Mouse (Mus musculus) lung, embryonic 14.5 days (tissue): ENCODE data around the gene Aplp2. TPM values are rescaled to one million over a fixed set of nuclear protein-coding genes. Genes with fewer than 3 reads are reported as not detected.

Source experiments
- ATAC-seq: fragments of 200-750 bp; cut with Nextera tagmentation; 2 replicates; pipeline ENCODE4 v1.8.0; 2017; ENCODE audit warnings: mild to moderate bottlenecking, moderate TSS enrichment, moderate library complexity; ENCODE audit not compliant: insufficient read depth
- DNase-seq: peaks from one replicate; pipeline ENCODE4 v3.0.0-alpha.2; 2015
- H3K27ac ChIP-seq: fragments of 300-500 bp; sonication (generic); 2 replicates; pipeline ENCODE4 v1.5.1; 2014; ENCODE audit warnings: low read depth, mild to moderate bottlenecking, moderate library complexity
- H3K27me3 ChIP-seq: fragments of 300-500 bp; sonication (generic); 2 replicates; pipeline ENCODE4 v1.6.1; 2014; ENCODE audit warnings: low read length, control low read depth; ENCODE audit not compliant: insufficient read depth
- H3K36me3 ChIP-seq: fragments of 300-500 bp; sonication (generic); 2 replicates; pipeline ENCODE4 v1.6.1; 2014; ENCODE audit warnings: control low read depth; ENCODE audit not compliant: insufficient read depth
- H3K4me1 ChIP-seq: fragments of 300-500 bp; sonication (generic); 2 replicates; pipeline ENCODE4 v1.6.1; 2014; ENCODE audit warnings: antibody characterized with exemption, control low read depth; ENCODE audit not compliant: insufficient read depth
- H3K4me2 ChIP-seq: fragments of 300-500 bp; sonication (generic); 2 replicates; pipeline ENCODE4 v1.6.1; 2014; ENCODE audit warnings: mild to moderate bottlenecking
- H3K4me3 ChIP-seq: fragments of 300-500 bp; sonication (generic); 2 replicates; pipeline ENCODE4 v1.5.1; 2014; ENCODE audit warnings: low read depth, low read length
- H3K9ac ChIP-seq: fragments of 300-500 bp; sonication (generic); 2 replicates; pipeline ENCODE4 v1.6.1; 2014
- H3K9me3 ChIP-seq: fragments of 300-500 bp; sonication (generic); 2 replicates; pipeline ENCODE4 v1.6.1; 2016; ENCODE audit warnings: low read depth, low read length, control low read depth
- CTCF ChIP-seq: IDR thresholded peaks from 2 replicates; pipeline ENCODE4 v1.5.1; 2016; ENCODE audit warnings: antibody characterized with exemption, low read depth
- WGBS: fragments of 180-500 bp; shearing (Covaris S2); extraction: QIAGEN DNeasy Blood & Tissue Kit; methylation state at CpG from one replicate; pipeline ENCODE4 v1.1.7; 2014; 5-methylcytosine and 5-hydroxymethylcytosine counted together
- polyA plus RNA-seq: library from polyadenylated mRNA; unstranded; fragments of >200 nt; fragmentation: Nextera tagmentation; extraction: Ambion mirVana; gene quantifications from 2 replicates; pipeline ENCODE4 v1.2.1, GENCODE M21; 2014

Aplp2 gene
- polyA plus RNA-seq, 1 experiment from 2014 or later = 390 TPM

GRCm38 (mm10) chr9:31252182-31252799 lies 40.7 kb upstream of the Aplp2 start:
- DNase-seq = no peak
- TF ChIP-seq CTCF = no peak
- Histone ChIP-seq H3K4me1 (0 out of 2 replicates have a peak, but pooled peaks cover 4% of the 10 kb centered on the region), H3K27me3 (no peaks in the 10 kb centered on the region), H3K4me2 (no peak overlapping the region), H3K9ac (no peak overlapping the region), H3K27ac (peak overlapping the region; percentile 34; the same call in 1 of the 2 replicates), H3K9me3 (no peaks in the 10 kb centered on the region), H3K4me3 (no peak overlapping the region), H3K36me3 (no peaks in the 10 kb centered on the region)
- no peak for ATAC-seq
- WGBS = 64% methylated on average over 10 of the region's 10 CpGs

- Histone ChIP-seq H3K4me3 (no peak overlapping the region), H3K9me3 (no peaks in the 10 kb centered on the region), H3K27me3 (no peaks in the 10 kb centered on the region), H3K36me3 (no peaks in the 10 kb centered on the region), H3K9ac (no peak overlapping the region), H3K27ac (no peak overlapping the region), H3K4me1 (no peaks in the 10 kb centered on the region), H3K4me2 (no peak overlapping the region)
- no peak for ATAC-seq
- 56% methylated on average over 8 of the region's 8 CpGs for WGBS
- no peak for DNase-seq
- TF ChIP-seq CTCF = no peak
Observed at GRCm38 (mm10) chr9:31247447-31248220, 36.0 kb upstream of the Aplp2 start.

- Histone ChIP-seq H3K9me3 (no peaks in the 10 kb centered on the region), H3K4me2 (no peak overlapping the region), H3K27me3 (no peaks in the 10 kb centered on the region), H3K9ac (no peak overlapping the region), H3K36me3 (no peaks in the 10 kb centered on the region), H3K27ac (no peak overlapping the region), H3K4me3 (no peak overlapping the region), H3K4me1 (no peaks in the 10 kb centered on the region)
- peak; percentile 74; the same call in 1 of the 2 replicates for ATAC-seq
- 26% methylated on average over 6 of the region's 6 CpGs for WGBS
- peak; percentile 37 for DNase-seq
- no peak for TF ChIP-seq CTCF
Observed at GRCm38 (mm10) chr9:31246421-31246820, 34.8 kb upstream of the Aplp2 start.

- Histone ChIP-seq H3K27me3 (no peaks in the 10 kb centered on the region), H3K36me3 (no peaks in the 10 kb centered on the region), H3K9ac (no peak overlapping the region), H3K9me3 (no peaks in the 10 kb centered on the region), H3K4me3 (no peak overlapping the region), H3K27ac (no peak overlapping the region), H3K4me2 (no peak overlapping the region), H3K4me1 (no peaks in the 10 kb centered on the region)
- 87% methylated on average over 6 of the region's 6 CpGs for WGBS
- ATAC-seq (no peak), DNase-seq (no peak)
- no peak for TF ChIP-seq CTCF
Observed at GRCm38 (mm10) chr9:31245006-31245405, 33.4 kb upstream of the Aplp2 start.

- WGBS = 75% methylated on average over 5 of the region's 5 CpGs
- DNase-seq (no peak), ATAC-seq (no peak)
- Histone ChIP-seq H3K9me3 (no peaks in the 10 kb centered on the region), H3K4me3 (no peak overlapping the region), H3K27me3 (no peaks in the 10 kb centered on the region), H3K9ac (no peak overlapping the region), H3K27ac (no peak overlapping the region), H3K4me2 (no peak overlapping the region), H3K36me3 (no peaks in the 10 kb centered on the region), H3K4me1 (no peaks in the 10 kb centered on the region)
- TF ChIP-seq CTCF = no peak
Observed at GRCm38 (mm10) chr9:31243939-31244333, 32.3 kb upstream of the Aplp2 start.

GRCm38 (mm10) chr9:31243306-31243938 lies 31.8 kb upstream of the Aplp2 start:
- H3K4me2 ChIP-seq = no peak overlapping the region
- H3K4me1 ChIP-seq = no peaks in the 10 kb centered on the region
- H3K9me3 ChIP-seq = no peaks in the 10 kb centered on the region
- ATAC-seq (no peak), DNase-seq (no peak)
- WGBS = 59% methylated on average over 18 of the region's 18 CpGs
- H3K9ac ChIP-seq = no peak overlapping the region
- H3K4me3 ChIP-seq = no peak overlapping the region
- no peak for TF ChIP-seq CTCF
- H3K27me3 ChIP-seq = no peaks in the 10 kb centered on the region
- no peaks in the 10 kb centered on the region for H3K36me3 ChIP-seq
- H3K27ac ChIP-seq = no peak overlapping the region

- peak overlapping the region; percentile 5 for H3K27ac ChIP-seq
Observed at GRCm38 (mm10) chr9:31241208-31241699, 29.6 kb upstream of the Aplp2 start.

More at GRCm38 (mm10) chr9:31241208-31241699, 29.6 kb upstream of the Aplp2 start:
- ATAC-seq = no peak
- DNase-seq = no peak
- Histone ChIP-seq H3K36me3 (no peaks in the 10 kb centered on the region), H3K4me1 (no peaks in the 10 kb centered on the region), H3K4me3 (no peak overlapping the region), H3K9me3 (no peaks in the 10 kb centered on the region), H3K4me2 (no peak overlapping the region), H3K9ac (no peak overlapping the region), H3K27me3 (no peaks in the 10 kb centered on the region)
- 66% methylated on average over 7 of the region's 7 CpGs for WGBS
- TF ChIP-seq CTCF = no peak
